Mouse (Mus musculus): Measurements from ENCODE around the gene Sptbn4.

The Sptbn4 gene

DNA sequence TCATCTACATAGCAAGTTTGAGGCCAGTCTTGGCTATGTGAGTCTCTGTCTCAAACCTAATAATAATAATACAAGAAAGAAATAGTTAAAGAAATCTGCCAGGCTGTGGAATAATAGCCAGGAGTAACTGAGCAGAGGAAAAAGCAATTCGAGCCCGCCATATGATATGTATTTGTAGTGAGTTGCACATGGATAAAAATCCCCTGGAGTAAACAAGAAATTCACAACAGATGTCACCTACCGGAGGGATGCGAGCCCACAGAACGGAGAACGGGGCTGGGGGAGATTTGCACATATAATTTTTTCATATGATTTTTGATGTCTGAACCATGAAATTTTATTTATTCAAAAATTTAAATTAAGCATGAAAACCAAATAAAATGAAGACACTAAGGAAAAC is 67.7 kb downstream of the Sptbn4 start:
- no peak for DNase-seq

DNA sequence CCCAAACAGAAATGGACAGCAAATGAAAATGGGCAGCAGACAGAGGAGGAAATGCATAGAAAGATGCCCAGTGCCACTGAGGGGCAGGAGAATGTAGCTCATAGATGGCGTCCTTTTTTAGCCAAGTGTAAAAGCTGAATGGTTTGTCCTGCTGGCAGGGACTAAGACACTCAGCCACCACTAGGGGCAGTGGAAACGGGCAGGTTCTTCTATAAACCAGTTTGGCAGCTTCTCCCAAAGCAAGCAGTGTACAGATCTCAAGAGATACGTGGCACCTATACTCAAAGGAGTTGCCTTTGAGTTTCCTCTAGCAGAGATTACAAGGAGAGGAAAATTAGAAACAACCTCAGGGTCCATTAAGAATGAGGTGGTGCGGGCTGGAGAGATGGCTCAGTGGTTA is 69.1 kb downstream of the Sptbn4 start:
- peak; percentile 52 for DNase-seq

DNA sequence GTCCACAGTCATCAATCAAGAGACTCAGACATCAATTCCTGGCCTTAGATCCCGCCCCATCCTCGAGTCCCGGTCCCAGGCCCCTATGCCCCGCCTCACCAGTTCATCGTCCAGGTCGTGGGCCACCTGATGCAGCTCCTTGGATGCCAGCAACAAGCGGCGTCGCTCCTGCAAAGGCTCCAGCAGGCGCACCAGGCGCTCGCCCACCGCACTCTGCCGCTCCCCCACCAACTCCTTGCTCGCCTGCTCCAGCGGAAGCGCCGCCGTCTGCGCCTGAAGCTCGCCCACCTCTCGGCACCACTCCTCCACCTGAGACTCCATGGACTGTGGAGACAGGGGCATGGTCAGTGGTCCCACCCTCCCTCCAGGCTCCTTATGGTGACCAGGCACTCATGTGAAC is 72.2 kb downstream of the Sptbn4 start:
- no peak for DNase-seq

DNA sequence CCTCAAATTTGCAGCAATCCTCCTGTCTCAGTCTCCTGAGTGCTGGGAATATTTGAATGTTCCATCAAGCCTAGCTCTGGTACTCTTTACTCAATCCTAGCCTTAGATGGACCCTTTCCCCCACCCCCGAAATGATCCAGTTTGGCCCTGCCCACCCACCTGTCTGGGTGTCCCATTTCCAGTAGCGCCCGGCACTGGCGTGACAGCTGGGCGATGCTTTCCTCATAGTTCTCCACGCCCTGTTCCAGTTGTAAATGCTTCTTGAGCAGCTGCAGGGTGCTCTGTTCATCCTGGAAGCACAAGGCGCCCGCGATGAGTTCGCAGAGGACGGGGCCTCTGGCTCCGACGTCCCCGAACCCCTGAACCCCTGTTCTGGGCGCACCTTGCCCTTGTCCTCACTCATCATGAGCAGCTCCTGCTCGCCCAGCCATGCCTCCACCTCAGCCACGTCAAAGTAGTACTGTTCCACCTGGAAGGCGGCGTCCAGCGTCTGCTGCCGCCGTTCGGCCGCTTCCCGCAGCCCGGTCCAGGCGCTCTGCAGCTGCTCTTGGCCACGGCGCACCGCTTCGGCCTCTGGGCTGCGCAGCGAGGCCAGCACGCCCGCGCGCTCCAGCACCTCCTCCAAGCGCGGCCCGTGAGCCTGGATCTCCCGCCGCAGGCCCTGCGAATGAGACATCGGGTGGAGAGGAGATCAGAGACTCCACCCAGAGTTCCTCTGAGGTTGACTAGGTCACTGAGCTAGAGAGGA is 75.6 kb downstream of the Sptbn4 start:
- DNase-seq: no peak

DNA sequence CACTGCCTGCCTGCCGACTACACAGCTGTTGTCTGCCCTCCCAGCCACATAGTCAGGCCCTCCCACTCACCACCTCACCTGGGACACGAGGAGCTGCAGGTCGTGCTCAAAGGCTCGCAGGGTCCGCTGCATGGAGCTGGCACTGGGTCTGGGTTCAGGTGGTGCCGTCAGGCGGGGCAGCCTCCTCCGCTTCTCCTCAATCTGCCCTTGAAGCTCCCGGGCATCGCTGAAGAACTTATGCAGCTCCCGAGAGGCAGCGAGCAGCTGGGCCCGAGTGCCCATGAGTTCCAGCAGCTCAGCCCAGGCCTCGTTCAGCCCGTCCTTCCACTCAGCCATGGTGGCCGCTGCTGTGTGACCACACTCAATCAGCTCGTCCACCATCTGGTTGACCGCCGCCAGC is 78.4 kb downstream of the Sptbn4 start:
- no peak for DNase-seq

DNA sequence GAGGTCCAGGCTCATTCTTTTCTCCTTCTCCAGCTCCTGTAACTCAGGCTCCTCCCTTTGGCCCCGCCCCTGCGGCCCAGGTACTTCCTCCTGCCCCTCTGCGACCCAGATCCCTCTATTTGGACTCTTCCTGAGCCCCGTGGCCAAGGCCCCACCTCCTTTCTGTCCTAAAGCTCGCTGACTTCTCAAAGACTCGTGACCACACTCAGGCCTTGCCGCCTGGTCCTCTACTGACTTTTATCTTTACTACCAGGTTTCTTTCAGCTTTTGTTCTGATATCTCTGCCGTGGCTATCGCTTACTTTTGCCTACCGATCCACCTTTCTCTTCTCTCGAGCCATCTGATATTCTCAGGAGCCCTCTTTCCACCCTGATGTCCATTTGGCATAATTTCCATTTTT is 79.5 kb downstream of the Sptbn4 start:
- DNase-seq: peak; percentile 21

DNA sequence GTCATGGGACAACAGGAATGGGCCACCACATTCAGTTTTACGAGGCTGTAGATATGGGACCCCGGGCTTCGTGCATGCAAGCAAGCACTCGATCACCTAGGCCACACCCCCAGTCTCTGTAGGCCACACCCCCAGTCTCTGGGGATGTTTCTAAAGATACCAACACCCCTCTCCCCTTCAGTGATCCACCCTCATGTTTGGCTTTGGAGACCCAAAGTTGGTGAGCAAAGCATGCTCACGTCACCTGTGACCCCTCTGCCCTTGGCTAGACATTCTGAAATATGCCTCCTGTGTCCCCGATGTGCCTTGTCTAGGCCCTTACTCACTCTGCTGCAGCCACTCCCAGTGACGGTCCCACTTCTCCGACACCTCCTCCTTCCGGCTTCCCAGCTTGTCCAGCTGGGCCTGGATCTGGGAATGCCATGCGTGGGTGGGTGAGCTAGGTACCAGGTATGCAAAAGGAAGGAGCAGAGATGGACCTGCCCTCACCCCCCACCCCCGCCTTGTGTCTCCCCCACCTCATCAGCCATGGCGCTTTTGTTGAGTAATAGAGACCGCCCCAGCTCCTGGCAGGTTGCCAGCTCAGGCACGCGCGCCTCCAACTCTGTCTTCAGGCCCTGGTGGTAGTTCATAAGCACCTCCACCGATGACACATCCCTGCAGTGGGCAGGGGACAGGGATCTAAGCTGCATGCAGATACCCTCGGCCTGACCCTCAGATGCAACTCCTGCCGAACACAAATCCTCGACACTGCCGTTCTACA is 81.2 kb downstream of the Sptbn4 start:
- DNase-seq: no peak

DNA sequence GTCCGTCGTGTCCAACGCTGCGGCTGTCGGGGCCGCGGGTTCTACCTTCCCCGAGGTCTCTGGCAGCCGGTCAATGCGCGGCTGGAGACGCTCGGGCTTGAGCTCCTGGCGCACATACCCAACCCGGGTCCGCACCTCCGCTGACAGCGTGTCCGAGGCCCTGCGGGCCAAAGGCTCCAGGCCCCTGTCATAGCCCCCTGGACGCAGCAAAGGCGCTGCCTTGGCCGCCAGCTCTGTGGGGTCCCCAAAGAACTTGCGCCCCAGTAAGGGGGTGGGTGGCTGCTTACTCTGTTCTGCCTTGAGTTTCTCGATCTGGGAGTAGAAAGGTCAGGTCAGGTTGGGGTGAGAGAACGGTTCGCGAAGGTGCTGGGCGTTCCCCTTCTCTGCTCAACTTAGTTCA is 83.1 kb downstream of the Sptbn4 start:
- DNase-seq: no peak

DNA sequence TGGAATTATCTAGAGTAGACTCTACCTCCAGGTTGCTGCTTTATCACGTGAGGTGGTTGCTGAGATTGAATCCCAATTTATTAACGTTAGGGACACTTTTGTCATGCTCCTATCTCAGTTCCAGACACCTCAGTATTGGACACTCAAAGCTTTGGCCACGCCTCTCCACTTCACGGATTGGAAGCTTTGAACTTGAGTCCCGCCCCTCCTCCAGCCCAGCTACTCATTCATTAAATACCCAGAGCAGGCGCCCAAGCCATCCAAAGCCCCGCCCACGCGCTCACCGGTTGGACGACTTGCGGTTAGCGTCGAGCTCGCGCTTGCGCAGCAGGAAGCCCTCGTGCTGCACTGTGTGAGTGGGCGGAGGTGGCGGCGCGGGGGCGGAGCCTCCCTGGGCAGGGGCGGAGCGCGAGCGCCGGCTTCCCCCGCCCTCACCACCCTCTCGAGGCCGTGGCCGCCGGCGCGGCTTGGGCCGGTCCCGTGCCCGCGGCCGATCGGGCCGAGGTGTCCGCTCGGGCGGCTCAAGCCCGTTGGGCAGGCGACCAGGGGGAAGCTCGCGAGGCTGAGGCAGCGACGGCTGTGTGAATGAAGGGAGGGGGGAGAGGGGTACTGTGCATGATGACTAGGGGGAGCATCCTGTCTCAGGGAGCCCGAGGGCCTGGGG is 86.1 kb downstream of the Sptbn4 start:
- peak; percentile 100 for DNase-seq

DNA sequence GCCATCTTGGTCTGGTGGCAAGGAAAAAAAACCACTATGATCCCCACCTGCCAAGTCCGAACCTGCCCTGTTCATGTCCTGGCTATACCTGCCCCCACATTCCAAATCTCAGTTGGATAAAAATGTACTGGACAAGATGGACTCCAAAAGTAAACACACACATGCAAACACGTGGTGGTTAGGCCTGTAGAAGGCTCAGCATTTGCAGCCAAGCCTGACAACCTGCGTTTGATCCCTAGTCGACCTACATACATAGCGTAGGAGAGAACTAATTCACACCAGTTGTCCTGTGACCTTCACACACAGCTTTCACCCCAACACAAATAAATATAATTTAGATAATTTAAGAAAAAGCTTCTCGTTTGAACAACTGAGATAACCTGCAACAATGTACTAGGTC is 86.7 kb downstream of the Sptbn4 start:
- DNase-seq: no peak

DNA sequence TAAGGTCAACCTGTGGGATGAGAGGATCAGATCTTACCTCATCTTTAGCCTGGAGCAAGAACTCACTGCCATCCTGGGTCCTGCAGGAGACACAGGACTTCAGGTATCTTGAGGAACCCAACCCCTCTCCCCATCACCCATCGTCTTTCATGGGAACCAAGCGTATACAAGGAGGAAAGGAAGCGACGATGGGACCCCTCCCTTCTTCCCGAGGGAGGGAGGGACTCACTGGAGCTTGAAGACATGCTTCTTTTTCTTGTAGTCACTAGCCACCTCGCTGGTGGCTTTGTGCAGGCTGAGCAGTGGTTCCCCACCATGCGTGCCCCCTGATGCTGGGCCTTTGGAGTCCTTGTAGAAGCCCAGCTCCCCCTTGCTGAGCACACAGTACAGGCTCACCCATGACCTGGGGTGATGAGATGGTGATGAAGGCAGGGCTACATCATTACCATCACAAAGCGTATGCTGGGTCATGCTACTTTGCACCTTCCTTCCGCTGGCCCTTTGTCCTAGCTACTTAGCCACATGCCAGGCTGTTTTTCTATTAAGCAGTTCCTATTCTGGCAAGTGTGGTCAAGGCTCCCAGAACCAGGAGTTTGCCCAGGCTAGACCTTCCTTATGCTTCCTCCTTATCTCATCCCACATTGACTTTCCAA is 87.7 kb downstream of the Sptbn4 start:
- DNase-seq: no peak

DNA sequence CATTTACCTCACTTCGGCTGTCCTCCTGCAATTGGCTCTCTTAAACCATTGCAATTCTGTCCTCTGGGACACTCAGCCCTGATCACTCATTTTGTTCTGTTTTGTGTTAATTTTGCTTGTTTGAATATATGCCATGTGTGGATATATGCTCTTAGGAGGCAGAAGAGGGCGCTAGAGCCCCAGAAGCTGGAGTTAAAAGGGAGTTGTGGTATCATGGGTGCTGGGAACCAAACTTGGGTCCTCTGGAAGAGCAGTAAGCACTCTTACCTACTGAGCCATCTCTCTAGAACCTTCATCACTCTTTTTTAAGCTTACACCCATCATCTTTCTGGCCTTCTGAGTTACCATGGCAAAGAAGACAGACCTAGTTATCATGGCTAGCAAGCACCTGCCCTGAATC is 88.3 kb downstream of the Sptbn4 start:
- DNase-seq: no peak

DNA sequence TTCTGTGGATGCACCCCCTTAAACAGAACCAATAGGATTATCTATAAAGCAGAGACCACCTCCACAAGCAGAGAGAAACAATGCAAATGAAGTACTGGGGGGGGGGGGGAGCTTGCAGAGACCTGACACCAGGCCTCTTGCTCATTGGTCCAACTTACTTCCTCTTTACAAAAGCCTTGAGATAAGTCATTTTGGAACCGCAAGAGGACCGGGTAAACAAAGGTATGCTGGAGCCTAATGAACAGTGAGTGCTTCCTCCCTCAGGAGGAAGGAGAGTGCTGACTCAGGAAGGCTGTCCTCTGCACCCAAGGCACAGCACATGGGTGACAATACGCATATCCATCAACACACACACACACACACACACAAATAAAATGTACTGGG is 89.9 kb downstream of the Sptbn4 start:
- DNase-seq: peak; percentile 34

DNA sequence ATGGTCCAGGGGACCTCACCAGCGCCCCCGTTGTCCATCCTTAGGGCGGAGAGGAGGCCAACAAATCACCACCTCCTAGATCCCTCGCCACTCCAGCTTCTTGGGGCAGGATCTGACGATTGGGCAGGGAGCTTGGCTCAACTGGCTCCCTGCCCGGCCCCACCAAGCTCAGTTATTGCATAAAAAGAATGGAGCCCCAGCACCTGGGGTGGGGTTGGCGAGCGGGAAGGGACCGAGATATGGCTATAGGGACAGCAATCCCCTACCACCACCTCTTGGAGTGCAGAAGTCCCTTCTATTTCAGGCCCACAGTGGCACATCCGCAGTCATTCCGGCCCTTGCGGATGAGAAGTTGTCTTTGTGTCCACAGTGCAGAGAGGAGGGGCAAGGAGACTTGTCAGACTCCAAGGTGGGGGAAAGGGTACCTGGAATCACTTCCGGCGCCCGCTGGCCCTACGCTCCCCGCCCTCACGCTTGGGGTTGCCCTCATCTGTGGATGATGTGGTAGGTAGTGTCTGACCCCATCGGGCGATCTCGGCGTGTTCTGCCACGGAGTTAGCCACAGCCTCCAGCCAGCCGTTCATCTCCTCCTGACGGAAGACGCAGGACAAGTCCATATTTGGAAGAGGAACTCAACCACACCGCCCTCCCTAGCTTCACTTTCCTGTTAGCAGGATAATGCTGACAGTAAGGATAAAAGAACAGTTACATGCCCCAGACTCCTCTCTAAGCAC is 90.5 kb downstream of the Sptbn4 start, which contains the start of gene Gm20479:
Gene Gm20479 (minus strand): TSS at position 559 of the 734 bp plus-strand sequence.
- peak; percentile 43 for DNase-seq

DNA sequence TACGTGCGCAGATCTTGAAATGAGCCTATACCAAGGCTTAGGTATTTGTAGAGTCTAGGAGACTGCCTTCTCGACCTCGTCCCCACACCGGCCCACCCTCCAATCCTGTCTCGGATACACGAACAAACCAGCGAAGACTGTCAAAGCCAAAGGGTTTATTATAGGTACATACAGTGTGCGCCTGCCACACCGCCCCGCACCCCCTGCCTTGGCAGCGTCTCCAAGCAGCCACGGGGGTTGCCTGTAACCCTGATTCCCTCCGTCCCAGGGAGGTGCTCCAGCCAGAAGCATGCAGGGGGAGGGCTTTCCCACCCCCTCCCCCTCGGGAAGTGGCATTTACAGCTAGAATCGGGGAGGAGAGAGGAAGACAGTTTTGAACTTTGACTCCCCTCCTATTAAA is 91.2 kb downstream of the Sptbn4 start:
- DNase-seq: peak; percentile 32

DNA sequence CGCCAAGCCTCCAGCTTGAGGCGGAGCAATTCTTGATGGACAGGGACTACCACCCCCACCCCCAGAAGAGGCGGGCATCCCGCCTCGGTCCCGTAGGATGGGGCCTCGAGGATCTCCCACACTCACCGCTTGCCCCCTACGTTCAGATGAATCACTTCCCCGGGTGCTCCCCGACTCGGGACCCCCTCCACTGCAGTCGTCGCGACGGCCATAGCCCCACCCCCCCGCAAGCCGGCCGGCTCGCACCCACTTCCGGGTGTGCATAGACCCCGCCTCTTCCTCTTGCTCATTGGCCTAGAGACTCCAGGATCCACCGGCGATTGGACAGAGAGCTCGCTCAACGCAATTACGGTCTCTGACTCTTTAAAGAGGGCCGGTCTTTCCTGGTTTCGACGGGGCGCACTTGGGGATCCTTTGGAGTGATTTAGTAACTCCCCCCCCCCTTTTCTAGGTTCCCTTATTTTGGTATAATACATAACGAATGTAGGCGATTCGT is 91.7 kb downstream of the Sptbn4 start, which contains the start of gene Shkbp1:
Gene Shkbp1 (minus strand): TSS at position 275 of the 496 bp plus-strand sequence.
- DNase-seq: peak; percentile 95

DNA sequence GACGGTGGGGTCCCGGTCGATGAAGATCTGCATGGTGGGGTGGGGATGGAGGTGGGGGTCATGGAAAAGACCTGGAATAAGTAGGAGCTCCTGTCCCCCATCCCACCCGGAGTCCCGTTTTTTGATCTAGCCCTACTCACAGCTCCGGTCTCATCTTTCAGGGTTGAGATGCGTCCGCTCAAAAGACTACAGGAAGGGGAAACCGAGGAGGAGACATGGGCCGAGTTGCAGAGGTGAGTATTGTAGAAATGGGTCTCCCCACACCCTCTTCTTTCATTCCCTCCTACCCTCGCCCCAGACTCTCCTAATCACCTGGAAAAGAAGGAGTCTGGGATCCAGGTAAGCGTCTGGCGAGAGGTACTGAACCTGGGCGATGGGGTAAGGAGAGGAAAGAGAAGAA is 92.2 kb downstream of the Sptbn4 start:
- DNase-seq: no peak

DNA sequence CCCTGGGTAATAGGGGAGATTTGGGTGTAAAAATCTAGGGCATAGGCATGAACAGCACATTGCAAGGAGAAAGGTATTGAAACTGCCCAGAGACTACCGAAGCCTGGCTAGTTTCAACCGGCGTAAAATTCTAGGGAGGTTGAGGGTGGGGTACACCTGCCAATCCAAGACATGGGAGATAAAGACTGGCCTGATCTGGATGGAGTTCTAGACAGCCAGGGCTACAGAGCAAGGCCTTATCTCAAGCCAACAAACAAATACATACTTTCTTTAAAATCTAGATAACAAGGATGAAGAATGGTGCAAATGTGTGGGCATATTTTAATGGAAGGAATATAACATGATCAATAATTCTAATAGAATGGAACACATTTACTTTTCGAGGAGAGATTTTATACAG is 92.7 kb downstream of the Sptbn4 start:
- DNase-seq: no peak

DNA sequence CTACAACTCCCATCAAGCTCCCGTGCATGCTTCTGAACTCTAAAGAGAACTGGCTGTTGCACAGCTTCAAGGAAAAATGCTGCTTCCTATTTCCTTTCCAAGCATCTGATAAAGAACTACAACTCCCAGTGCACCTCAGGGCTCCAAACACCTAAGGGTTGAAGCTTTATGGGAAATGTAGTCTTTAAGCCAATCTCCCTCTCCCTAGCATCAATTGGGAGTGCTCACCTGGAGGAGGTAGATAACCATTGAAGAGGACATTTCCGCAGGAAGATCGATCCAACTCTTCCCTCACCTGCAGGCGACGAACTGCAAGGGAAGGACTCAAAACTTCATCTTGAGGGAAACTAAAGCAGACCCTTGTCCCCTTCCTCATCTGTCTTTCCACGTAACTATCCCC is 93.3 kb downstream of the Sptbn4 start:
- DNase-seq: peak; percentile 83

DNA sequence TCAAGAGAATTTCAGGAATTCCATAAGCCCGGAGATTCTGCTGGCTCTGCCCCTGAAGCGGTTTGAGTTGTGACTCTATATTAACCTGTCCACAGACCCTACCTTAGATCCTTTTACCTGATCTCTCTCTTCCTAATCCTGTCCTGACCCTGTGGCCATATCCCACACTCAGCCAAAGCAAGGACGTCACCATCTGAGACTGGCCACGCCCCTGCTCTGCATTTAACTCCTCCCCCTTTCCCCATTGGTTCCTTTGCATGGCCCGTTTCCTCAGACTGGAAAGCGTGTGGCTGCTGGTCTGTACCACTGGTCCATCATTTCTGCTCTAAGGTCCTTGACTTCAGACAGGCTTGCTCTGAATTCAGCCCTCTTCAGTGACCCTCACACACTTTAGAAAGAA is 102.0 kb downstream of the Sptbn4 start:
- no peak for DNase-seq

DNA sequence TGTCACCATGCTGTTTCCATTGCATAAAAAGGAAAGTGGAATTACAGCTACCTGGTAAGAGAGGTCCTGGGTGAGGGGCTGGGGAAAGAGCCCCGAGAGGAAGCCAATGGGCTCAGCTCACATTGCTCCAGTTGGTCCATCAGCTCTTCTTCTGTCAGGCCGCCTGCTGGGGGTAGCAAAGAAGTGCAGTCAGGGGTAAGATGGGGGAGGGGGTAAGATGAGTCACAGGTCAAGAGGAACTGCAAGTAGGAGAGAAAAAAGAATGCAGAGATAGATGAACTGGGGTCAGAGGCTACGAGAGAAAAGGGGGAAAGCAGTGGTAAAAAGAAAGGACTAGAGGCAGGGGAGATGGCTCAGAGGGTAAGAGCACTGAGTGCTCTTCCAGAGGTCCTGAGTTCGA is 104.9 kb downstream of the Sptbn4 start:
- DNase-seq: no peak

DNA sequence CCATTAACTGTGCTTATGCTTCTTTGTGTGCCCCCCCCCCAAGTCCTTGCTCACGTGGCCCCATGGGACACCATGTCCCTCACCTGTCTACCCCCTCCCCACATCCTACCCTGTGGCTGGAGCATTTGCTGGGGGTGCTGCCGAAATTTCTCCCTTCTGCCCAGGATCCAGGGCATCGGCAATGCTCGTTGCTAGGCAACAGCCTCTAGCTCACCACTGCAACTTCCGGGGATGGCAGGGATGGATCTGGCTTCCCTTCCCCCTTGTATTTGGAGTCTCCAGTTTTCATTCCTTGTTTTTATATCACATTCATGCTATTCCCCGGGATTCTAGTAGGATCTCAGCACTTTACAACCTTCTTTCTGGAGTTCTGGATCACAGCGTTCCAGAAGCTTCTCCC is 108.0 kb downstream of the Sptbn4 start:
- DNase-seq: no peak

All from lung, postnatal 36 days (tissue).